In the genomic region with DNA sequence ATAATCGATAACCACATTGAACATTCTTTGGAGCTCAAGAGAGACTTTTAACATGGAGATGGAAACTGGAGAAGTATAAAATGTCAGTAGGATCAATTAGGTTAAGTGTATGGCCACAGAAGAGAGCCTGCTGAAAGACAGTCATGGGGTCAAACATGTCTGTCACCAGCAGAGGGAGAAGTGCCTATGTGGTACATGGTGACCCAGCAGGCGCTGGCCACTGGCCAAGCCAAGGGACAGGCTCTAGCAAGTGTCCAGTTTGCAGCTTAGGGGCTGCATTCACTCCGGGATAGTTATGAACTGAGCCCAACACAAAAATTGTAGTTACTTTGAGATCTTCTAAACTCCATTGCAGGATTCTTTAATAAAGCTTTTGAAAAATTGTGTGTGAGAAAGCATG, we compare ENCODE assay signal across 12 mouse cellular contexts. TPM values are rescaled to one million over a fixed set of nuclear protein-coding genes. Genes with fewer than 3 reads are reported as not detected.
A peak's percentile ranks its signal among the peaks of the same experiment; 100 is the strongest.
DNase-seq lines count a peak whose midpoint lies in the region; ATAC-seq and TF ChIP-seq lines count a peak whose summit lies in the region.
"Had no signal": no experiment of that assay in that cellular context is flagged by ENCODE, and none has a peak within 500 bp of the region (broad histone marks: within the 10 kb centered on the region; RNA-seq: fewer than 3 reads in every experiment).

No protein-coding gene starts in this region.

- peaks cover 8% of the 10 kb centered on the region; the same call in 1 of the 2 replicates for H3K4me1 ChIP-seq in liver, postnatal 0 days (ENCODE audit: insufficient read depth)

- TF ChIP-seq CTCF in liver, postnatal 0 days (IDR thresholded peaks at IDR 0.05; ENCODE audit: low read depth) = peak; percentile 24; the same call in 1 of the 2 replicates

- no peaks in the 10 kb centered on the region for H3K9me3 ChIP-seq in liver, postnatal 0 days (ENCODE audit: low read length)

- H3K4me3 ChIP-seq in liver, postnatal 0 days (ENCODE audit: low read depth, low read length) = no peak overlapping the region
- H3K4me3 ChIP-seq: megakaryocyte, embryonic 14.5 days; myocyte had no signal

- no peaks in the 10 kb centered on the region for H3K27me3 ChIP-seq in liver, postnatal 0 days (ENCODE audit: insufficient read depth, low read length)
- H3K27me3 ChIP-seq: megakaryocyte, embryonic 14.5 days had no signal

- no peak for ATAC-seq in liver, postnatal 0 days
- ATAC-seq: activated CD4-positive, CD25-positive, alpha-beta regulatory T cell, adult 4 months; intestine, embryonic 16.5 days had no signal

- H3K4me2 ChIP-seq in liver, postnatal 0 days (ENCODE audit: low read depth, low read length) = no peak overlapping the region

- no peak overlapping the region for H3K9ac ChIP-seq in liver, postnatal 0 days (replicated peaks)

- H3K27ac ChIP-seq in liver, postnatal 0 days (ENCODE audit: low read depth) = no peak overlapping the region

- peak; percentile 50 for DNase-seq in heart, postnatal 4 days
- no peak for DNase-seq in heart, adult 18-20 months
- no peak for DNase-seq in liver, postnatal 0 days
- no peak for DNase-seq in liver
- DNase-seq in Muller cell, postnatal 12 days (ENCODE audit: inconsistent ontology term) = peak; percentile 12
- peak; percentile 18 to 73 for DNase-seq in adrenal gland, postnatal 36 days
- no peak for DNase-seq in embryo, embryonic 10.5 days (ENCODE audit: low spot score)
- no peak for DNase-seq in urinary bladder, adult 18-20 months (ENCODE audit: low spot score in 2 of 2)

- H3K36me3 ChIP-seq in liver, postnatal 0 days (replicated peaks; ENCODE audit: insufficient read depth, low read length) = 0 out of 2 replicates have a peak, but pooled peaks cover 4% of the 10 kb centered on the region

- 82% methylated on average over 3 of the region's 3 CpGs for WGBS in liver, postnatal 0 days (ENCODE audit: insufficient replicate concordance)

- no peak for TF ChIP-seq EP300 in liver, postnatal 0 days (IDR thresholded peaks at IDR 0.05; ENCODE audit: low read depth)

RNA-seq across cellular contexts. Expression of a gene that starts 3.9 kb away (rescaled TPM):
- 1 to 10 TPM; 7.8 to 8.5 TPM for total RNA-seq in heart, postnatal 4 days (2021)
- total RNA-seq in heart, adult 18-20 months (2021) = 1 to 10 TPM; 1.9 to 2.0 TPM
- polyA plus RNA-seq in liver, postnatal 0 days (2015; fragmentation: Nextera tagmentation; extraction: Ambion mirVana) = 3.7 TPM in 2 replicates
- 10 to 100 TPM; 10.0 to 11.1 TPM for total RNA-seq in adrenal gland, postnatal 36 days (2021)

RNA-seq across cellular contexts. Expression of a gene that starts 22.8 kb away (rescaled TPM):
- 1 to 10 TPM; 5.6 to 6.1 TPM for total RNA-seq in heart, postnatal 4 days (2021)
- 1 to 10 TPM in 1 of 2 experiments, under 1 TPM in 1; 0.75 to 1.1 TPM for total RNA-seq in heart, adult 18-20 months (2021)
- 1.7 and 1.8 TPM in 2 replicates for polyA plus RNA-seq in liver, postnatal 0 days (2015; fragmentation: Nextera tagmentation; extraction: Ambion mirVana)
- total RNA-seq in adrenal gland, postnatal 36 days (2021) = 1 to 10 TPM; 1.8 to 2.9 TPM

Comparison
In these comparisons a context has a peak if more than half of its experiments do, and no peak if none do; other contexts are left out.
1. DNase-seq: peak in heart, postnatal 4 days (single experiment), Muller cell, postnatal 12 days (single experiment) and adrenal gland, postnatal 36 days (2 of 2); none in heart, adult 18-20 months (0 of 2), liver, postnatal 0 days (single experiment), liver (single experiment), embryo, embryonic 10.5 days (single experiment) and urinary bladder, adult 18-20 months (0 of 2).